Mouse (Mus musculus): Measurements from ENCODE around the gene Flt4. TPM values are rescaled to one million over a fixed set of nuclear protein-coding genes. Genes with fewer than 3 reads are reported as not detected.
A peak's percentile ranks its signal among the peaks of the same experiment; 100 is the strongest.

The Flt4 gene
- polyA plus RNA-seq, 1 experiment from 2014 or later = 9.3 TPM

GRCm38 (mm10) chr11:49625863-49626262 is 16.8 kb downstream of the Flt4 start:
- Histone ChIP-seq H3K4me1 (ENCODE audit: control insufficient read depth in 2 of 2, insufficient read depth in 2 of 2, low read length in 2 of 2) (no peaks in the 10 kb centered on the region), H3K27me3 (ENCODE audit: control insufficient read depth, insufficient read depth, low read length) (no peaks in the 10 kb centered on the region), H3K27ac (replicated peaks in 1 of 2; ENCODE audit: control insufficient read depth in 1 of 2, insufficient read depth in 1 of 2, low read depth in 2 of 2, low read length in 2 of 2) (no peak overlapping the region), H3K9ac (ENCODE audit: low read length) (no peak overlapping the region), H3K4me2 (ENCODE audit: low read length) (no peak overlapping the region), H3K9me3 (ENCODE audit: control insufficient read depth, low read length) (no peaks in the 10 kb centered on the region), H3K4me3 (ENCODE audit: control insufficient read depth in 1 of 2, insufficient read depth in 1 of 2, low read depth in 1 of 2, low read length in 2 of 2) (no peak overlapping the region), H3K36me3 (ENCODE audit: control insufficient read depth, insufficient read depth, low read length) (peaks cover 4% of the 10 kb centered on the region; the same call in 1 of the 2 replicates)
- no peak for ATAC-seq (ENCODE audit: insufficient number of reproducible peaks, insufficient read depth, low FRiP score, low read depth)
- WGBS = 61% methylated on average over 15 of the region's 15 CpGs

DNA sequence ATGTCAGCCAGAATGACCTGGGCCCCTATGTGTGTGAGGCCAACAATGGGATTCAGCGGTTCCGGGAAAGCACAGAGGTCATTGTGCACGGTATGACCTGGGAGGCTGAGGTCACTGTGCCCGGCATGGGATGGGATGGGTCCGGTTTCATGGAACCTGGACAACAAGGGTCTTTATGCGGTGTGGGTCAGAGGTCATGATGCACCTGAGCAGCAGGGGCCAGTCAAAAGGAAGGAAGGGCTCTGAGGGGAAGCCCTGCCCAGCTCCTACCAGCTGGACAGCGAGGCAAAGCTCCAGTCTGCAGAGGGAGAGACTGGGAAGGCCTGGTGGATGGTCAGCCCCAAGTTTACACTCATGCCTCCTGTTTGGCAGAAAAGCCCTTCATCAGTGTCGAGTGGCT is 17.7 kb downstream of the Flt4 start:
- no peaks in the 10 kb centered on the region for H3K9me3 ChIP-seq (ENCODE audit: control insufficient read depth, low read length)
- H3K36me3 ChIP-seq (ENCODE audit: control insufficient read depth, insufficient read depth, low read length) = peaks cover 4% of the 10 kb centered on the region; the same call in 1 of the 2 replicates
- no peak overlapping the region for H3K27ac ChIP-seq (replicated peaks in 1 of 2; ENCODE audit: control insufficient read depth in 1 of 2, insufficient read depth in 1 of 2, low read depth in 2 of 2, low read length in 2 of 2)
- H3K4me3 ChIP-seq (ENCODE audit: control insufficient read depth in 1 of 2, insufficient read depth in 1 of 2, low read depth in 1 of 2, low read length in 2 of 2) = no peak overlapping the region
- H3K9ac ChIP-seq (ENCODE audit: low read length) = no peak overlapping the region
- H3K4me2 ChIP-seq (ENCODE audit: low read length) = no peak overlapping the region
- 0 out of 2 replicates have a peak, but pooled peaks cover 3% of the 10 kb centered on the region for H3K27me3 ChIP-seq (ENCODE audit: control insufficient read depth, insufficient read depth, low read length)
- no peaks in the 10 kb centered on the region for H3K4me1 ChIP-seq (ENCODE audit: control insufficient read depth in 2 of 2, insufficient read depth in 2 of 2, low read length in 2 of 2)
- 85% methylated on average over 8 of the region's 8 CpGs for WGBS
- ATAC-seq (ENCODE audit: insufficient number of reproducible peaks, insufficient read depth, low FRiP score, low read depth) = no peak

DNA sequence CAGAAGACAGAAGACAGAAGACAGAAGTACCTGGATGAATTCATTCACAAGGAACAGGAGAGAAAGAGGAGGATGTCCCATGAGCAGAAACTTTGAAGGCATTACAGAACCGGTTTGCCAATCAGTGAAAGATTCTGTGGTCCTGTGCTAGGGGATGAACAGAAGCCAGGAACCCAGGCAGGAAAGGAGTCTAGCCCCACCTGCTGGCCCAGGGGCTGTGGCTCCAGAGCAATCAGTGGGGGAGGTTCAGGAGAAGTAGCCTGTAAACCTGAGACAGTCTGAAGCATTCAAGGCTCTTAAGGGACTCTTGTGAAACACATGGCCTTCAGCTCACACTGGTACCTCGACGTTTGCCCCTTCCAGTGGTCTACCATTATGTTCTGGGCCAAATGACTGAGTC is 22.1 kb downstream of the Flt4 start:
- no peak for ATAC-seq (ENCODE audit: insufficient number of reproducible peaks, insufficient read depth, low FRiP score, low read depth)
- Histone ChIP-seq H3K4me1 (ENCODE audit: control insufficient read depth in 2 of 2, insufficient read depth in 2 of 2, low read length in 2 of 2) (peaks cover 5 to 7% of the 10 kb centered on the region in 2 experiments; a peak in 2 of 4 replicates), H3K9me3 (ENCODE audit: control insufficient read depth, low read length) (no peaks in the 10 kb centered on the region), H3K4me2 (ENCODE audit: low read length) (no peak overlapping the region), H3K9ac (ENCODE audit: low read length) (no peak overlapping the region), H3K4me3 (ENCODE audit: control insufficient read depth in 1 of 2, insufficient read depth in 1 of 2, low read depth in 1 of 2, low read length in 2 of 2) (no peak overlapping the region), H3K36me3 (ENCODE audit: control insufficient read depth, insufficient read depth, low read length) (no peaks in the 10 kb centered on the region), H3K27ac (replicated peaks in 1 of 2; ENCODE audit: control insufficient read depth in 1 of 2, insufficient read depth in 1 of 2, low read depth in 2 of 2, low read length in 2 of 2) (no peak overlapping the region), H3K27me3 (ENCODE audit: control insufficient read depth, insufficient read depth, low read length) (peaks cover 41% of the 10 kb centered on the region)
- 25% methylated on average over 3 of the region's 3 CpGs for WGBS

DNA sequence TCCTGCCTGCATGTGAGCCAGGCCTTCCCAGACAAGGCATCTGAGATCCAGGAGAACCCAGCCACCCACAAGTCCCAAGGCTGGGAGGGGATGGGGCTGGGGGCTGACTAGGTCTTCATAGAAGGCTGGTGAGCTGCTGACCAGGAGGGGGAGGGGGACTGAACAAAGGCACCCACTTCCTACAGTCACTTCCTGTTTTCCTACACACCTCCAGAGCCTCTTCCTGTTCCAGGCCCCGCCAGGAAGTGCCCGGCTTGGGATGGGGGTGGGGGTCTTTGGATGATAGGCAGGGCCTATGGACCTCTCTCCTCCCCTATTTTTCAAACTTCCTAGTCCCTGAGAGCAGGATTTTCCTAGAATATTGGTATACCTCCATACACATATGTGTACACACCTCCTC is 23.2 kb downstream of the Flt4 start:
- Histone ChIP-seq H3K27ac (replicated peaks in 1 of 2; ENCODE audit: control insufficient read depth in 1 of 2, insufficient read depth in 1 of 2, low read depth in 2 of 2, low read length in 2 of 2) (no peak overlapping the region), H3K4me3 (ENCODE audit: control insufficient read depth in 1 of 2, insufficient read depth in 1 of 2, low read depth in 1 of 2, low read length in 2 of 2) (no peak overlapping the region), H3K9ac (ENCODE audit: low read length) (no peak overlapping the region), H3K36me3 (ENCODE audit: control insufficient read depth, insufficient read depth, low read length) (no peaks in the 10 kb centered on the region), H3K4me2 (ENCODE audit: low read length) (no peak overlapping the region), H3K9me3 (ENCODE audit: control insufficient read depth, low read length) (no peaks in the 10 kb centered on the region), H3K27me3 (ENCODE audit: control insufficient read depth, insufficient read depth, low read length) (peaks cover 51% of the 10 kb centered on the region), H3K4me1 (ENCODE audit: control insufficient read depth in 2 of 2, insufficient read depth in 2 of 2, low read length in 2 of 2) (peaks cover 9 to 12% of the 10 kb centered on the region in 2 experiments; a peak in 2 of 4 replicates)
- no peak for ATAC-seq (ENCODE audit: insufficient number of reproducible peaks, insufficient read depth, low FRiP score, low read depth)
- whole genome bisulfite sequencing = 54% methylated on average over 2 of the region's 2 CpGs

DNA sequence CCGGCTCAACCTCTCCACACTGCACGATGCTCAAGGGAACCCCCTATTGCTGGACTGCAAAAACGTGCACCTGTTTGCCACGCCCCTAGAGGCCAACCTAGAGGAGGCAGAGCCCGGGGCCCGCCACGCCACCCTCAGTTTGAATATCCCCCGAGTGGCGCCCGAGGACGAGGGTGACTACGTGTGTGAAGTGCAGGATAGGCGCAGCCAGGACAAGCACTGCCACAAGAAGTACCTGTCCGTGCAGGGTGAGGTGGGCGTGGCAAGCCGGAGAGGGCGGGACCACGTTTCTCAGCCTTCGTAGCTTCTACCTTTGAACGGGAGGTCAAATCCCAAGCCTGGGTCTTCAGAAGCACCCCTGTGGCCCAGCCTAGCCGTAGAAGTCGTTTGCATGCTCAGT is 25.0 kb downstream of the Flt4 start:
- ATAC-seq (ENCODE audit: insufficient number of reproducible peaks, insufficient read depth, low FRiP score, low read depth) = no peak

DNA sequence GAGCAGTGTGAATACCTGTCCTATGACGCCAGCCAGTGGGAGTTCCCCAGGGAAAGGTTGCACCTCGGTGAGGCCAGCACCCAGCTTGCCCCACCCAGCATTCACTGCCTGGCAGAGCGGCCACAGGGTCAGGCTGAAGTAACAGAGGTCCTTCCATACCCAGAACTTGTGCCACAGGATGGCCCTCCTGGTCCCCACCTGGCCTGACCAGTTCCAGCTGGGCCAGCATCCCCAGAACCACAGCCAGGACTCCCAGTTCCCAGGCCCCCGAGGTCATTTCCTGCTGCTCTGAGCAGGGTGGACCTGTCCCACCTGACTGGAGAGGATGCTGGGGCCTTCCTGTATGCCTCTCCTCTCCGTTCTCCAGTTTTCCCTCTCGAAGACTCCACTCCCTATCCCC is 26.6 kb downstream of the Flt4 start:
- H3K4me3 ChIP-seq (ENCODE audit: control insufficient read depth in 1 of 2, insufficient read depth in 1 of 2, low read depth in 1 of 2, low read length in 2 of 2) = no peak overlapping the region
- no peak for ATAC-seq (ENCODE audit: insufficient number of reproducible peaks, insufficient read depth, low FRiP score, low read depth)
- peaks cover 55% of the 10 kb centered on the region for H3K27me3 ChIP-seq (ENCODE audit: control insufficient read depth, insufficient read depth, low read length)
- peaks cover 9 to 12% of the 10 kb centered on the region in 2 experiments; a peak in 2 of 4 replicates for H3K4me1 ChIP-seq (ENCODE audit: control insufficient read depth in 2 of 2, insufficient read depth in 2 of 2, low read length in 2 of 2)
- no peak overlapping the region for H3K9ac ChIP-seq (ENCODE audit: low read length)
- no peak overlapping the region for H3K4me2 ChIP-seq (ENCODE audit: low read length)
- WGBS = 66% methylated on average over 6 of the region's 6 CpGs
- H3K36me3 ChIP-seq (ENCODE audit: control insufficient read depth, insufficient read depth, low read length) = no peaks in the 10 kb centered on the region
- no peaks in the 10 kb centered on the region for H3K9me3 ChIP-seq (ENCODE audit: control insufficient read depth, low read length)
- H3K27ac ChIP-seq (replicated peaks in 1 of 2; ENCODE audit: control insufficient read depth in 1 of 2, insufficient read depth in 1 of 2, low read depth in 2 of 2, low read length in 2 of 2) = no peak overlapping the region

More for the DNA sequence above, 25.0 kb downstream of the Flt4 start:
- 16% methylated on average over 21 of the region's 22 CpGs for WGBS
- no peak overlapping the region for H3K9ac ChIP-seq (ENCODE audit: low read length)
- peaks cover 55% of the 10 kb centered on the region for H3K27me3 ChIP-seq (ENCODE audit: control insufficient read depth, insufficient read depth, low read length)
- no peak overlapping the region for H3K27ac ChIP-seq (replicated peaks in 1 of 2; ENCODE audit: control insufficient read depth in 1 of 2, insufficient read depth in 1 of 2, low read depth in 2 of 2, low read length in 2 of 2)
- peaks cover 9 to 12% of the 10 kb centered on the region in 2 experiments; a peak in 2 of 4 replicates for H3K4me1 ChIP-seq (ENCODE audit: control insufficient read depth in 2 of 2, insufficient read depth in 2 of 2, low read length in 2 of 2)
- H3K4me3 ChIP-seq (ENCODE audit: control insufficient read depth in 1 of 2, insufficient read depth in 1 of 2, low read depth in 1 of 2, low read length in 2 of 2) = peak overlapping the region in 1 of 2 experiments; percentile 3; a peak in 1 of 4 replicates
- no peaks in the 10 kb centered on the region for H3K9me3 ChIP-seq (ENCODE audit: control insufficient read depth, low read length)
- H3K4me2 ChIP-seq (ENCODE audit: low read length) = peak overlapping the region; percentile 43
- no peaks in the 10 kb centered on the region for H3K36me3 ChIP-seq (ENCODE audit: control insufficient read depth, insufficient read depth, low read length)

- Histone ChIP-seq H3K36me3 (ENCODE audit: control insufficient read depth, insufficient read depth, low read length) (no peaks in the 10 kb centered on the region), H3K27me3 (ENCODE audit: control insufficient read depth, insufficient read depth, low read length) (peaks cover 55% of the 10 kb centered on the region), H3K4me1 (ENCODE audit: control insufficient read depth in 2 of 2, insufficient read depth in 2 of 2, low read length in 2 of 2) (peaks cover 9 to 12% of the 10 kb centered on the region in 2 experiments; a peak in 2 of 4 replicates), H3K27ac (replicated peaks in 1 of 2; ENCODE audit: control insufficient read depth in 1 of 2, insufficient read depth in 1 of 2, low read depth in 2 of 2, low read length in 2 of 2) (no peak overlapping the region), H3K4me2 (ENCODE audit: low read length) (peak overlapping the region; percentile 53), H3K9ac (ENCODE audit: low read length) (no peak overlapping the region), H3K9me3 (ENCODE audit: control insufficient read depth, low read length) (no peaks in the 10 kb centered on the region), H3K4me3 (ENCODE audit: control insufficient read depth in 1 of 2, insufficient read depth in 1 of 2, low read depth in 1 of 2, low read length in 2 of 2) (no peak overlapping the region)
- no peak for ATAC-seq (ENCODE audit: insufficient number of reproducible peaks, insufficient read depth, low FRiP score, low read depth)
- 9% methylated on average over 11 of the region's 11 CpGs for WGBS
These were observed 27.4 kb downstream of the Flt4 start for GRCm38 (mm10) chr11:49636449-49636848.

GRCm38 (mm10) chr11:49645677-49646076 is 36.6 kb downstream of the Flt4 start:
- Histone ChIP-seq H3K27ac (replicated peaks in 1 of 2; ENCODE audit: control insufficient read depth in 1 of 2, insufficient read depth in 1 of 2, low read depth in 2 of 2, low read length in 2 of 2) (no peak overlapping the region), H3K9ac (ENCODE audit: low read length) (no peak overlapping the region), H3K36me3 (ENCODE audit: control insufficient read depth, insufficient read depth, low read length) (no peaks in the 10 kb centered on the region; the same call in 1 of the 2 replicates), H3K4me1 (ENCODE audit: control insufficient read depth in 2 of 2, insufficient read depth in 2 of 2, low read length in 2 of 2) (peaks cover 9 to 15% of the 10 kb centered on the region in 2 experiments), H3K9me3 (ENCODE audit: control insufficient read depth, low read length) (no peaks in the 10 kb centered on the region), H3K4me3 (ENCODE audit: control insufficient read depth in 1 of 2, insufficient read depth in 1 of 2, low read depth in 1 of 2, low read length in 2 of 2) (no peak overlapping the region), H3K27me3 (ENCODE audit: control insufficient read depth, insufficient read depth, low read length) (no peaks in the 10 kb centered on the region), H3K4me2 (ENCODE audit: low read length) (no peak overlapping the region)
- 59% methylated on average over 6 of the region's 8 CpGs for WGBS
- no peak for ATAC-seq (ENCODE audit: insufficient number of reproducible peaks, insufficient read depth, low FRiP score, low read depth)

All from heart, embryonic 14.5 days (tissue).